19 mouse cellular contexts compared by ENCODE assay signal in the genomic region with DNA sequence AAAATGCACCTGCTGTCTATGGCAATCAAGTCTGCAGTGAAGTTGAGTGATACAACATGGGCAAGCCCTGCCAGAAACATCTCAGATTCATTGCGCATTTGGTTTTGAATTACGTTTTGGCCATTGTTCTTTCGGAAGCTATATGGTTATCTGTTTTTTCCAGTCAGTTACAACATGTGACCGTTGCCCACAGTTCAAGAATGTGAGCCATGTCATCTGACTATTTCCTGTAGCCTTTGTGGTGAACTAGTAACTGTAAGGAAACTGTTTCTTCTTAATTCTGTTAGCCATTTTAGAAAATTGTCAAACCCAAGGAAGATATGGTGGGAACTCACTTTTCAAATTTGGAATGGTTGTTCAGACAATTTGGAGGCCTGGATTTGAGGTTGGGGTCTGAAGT.
DNase-seq lines count a peak whose midpoint lies in the region; ATAC-seq lines count a peak whose summit lies in the region.
"Had no signal": no experiment of that assay in that cellular context is flagged by ENCODE, and none has a peak within 500 bp of the region (broad histone marks: within the 10 kb centered on the region; RNA-seq: fewer than 3 reads in every experiment).

No protein-coding gene starts in this region.

- H3K9ac ChIP-seq in embryonic facial prominence, embryonic 14.5 days (ENCODE audit: low read depth, low read length): no peak overlapping the region
- H3K9ac ChIP-seq in hindbrain, embryonic 14.5 days: no peak overlapping the region
- H3K9ac ChIP-seq: embryonic facial prominence, embryonic 13.5 days; forebrain, embryonic 13.5 days; forebrain, embryonic 15.5 days; forebrain, postnatal 0 days had no signal

- H3K4me1 ChIP-seq in embryonic facial prominence, embryonic 14.5 days (ENCODE audit: control insufficient read depth, insufficient read depth, low read length): no peaks in the 10 kb centered on the region
- H3K4me1 ChIP-seq in embryonic facial prominence, embryonic 10.5 days: no peaks in the 10 kb centered on the region
- H3K4me1 ChIP-seq in hindbrain, embryonic 14.5 days (replicated peaks; ENCODE audit: control insufficient read depth, insufficient read depth, low read length): no peaks in the 10 kb centered on the region
- H3K4me1 ChIP-seq: embryonic facial prominence, embryonic 13.5 days; forebrain, embryonic 13.5 days; forebrain, embryonic 15.5 days had no signal

- H3K27me3 ChIP-seq in embryonic facial prominence, embryonic 14.5 days (replicated peaks; ENCODE audit: control insufficient read depth, insufficient read depth, low read length): no peaks in the 10 kb centered on the region
- no peaks in the 10 kb centered on the region for H3K27me3 ChIP-seq in embryonic facial prominence, embryonic 10.5 days (replicated peaks; ENCODE audit: low read depth, poor library complexity, severe bottlenecking)
- H3K27me3 ChIP-seq in hindbrain, embryonic 14.5 days (ENCODE audit: control insufficient read depth, insufficient read depth, low read length): no peaks in the 10 kb centered on the region
- H3K27me3 ChIP-seq: embryonic facial prominence, embryonic 13.5 days; forebrain, embryonic 13.5 days; forebrain, embryonic 15.5 days had no signal

- 88% methylated on average over 4 of the region's 4 CpGs for WGBS in embryonic facial prominence, embryonic 14.5 days
- WGBS in embryonic facial prominence, embryonic 10.5 days: 89% methylated on average over 4 of the region's 4 CpGs
- WGBS in hindbrain, embryonic 14.5 days: 90% methylated on average over 4 of the region's 4 CpGs

- no peaks in the 10 kb centered on the region for H3K36me3 ChIP-seq in embryonic facial prominence, embryonic 14.5 days (ENCODE audit: control insufficient read depth, insufficient read depth, low read length)
- H3K36me3 ChIP-seq in embryonic facial prominence, embryonic 10.5 days (replicated peaks): no peaks in the 10 kb centered on the region
- no peaks in the 10 kb centered on the region for H3K36me3 ChIP-seq in hindbrain, embryonic 14.5 days (replicated peaks; ENCODE audit: control insufficient read depth, insufficient read depth)
- H3K36me3 ChIP-seq: embryonic facial prominence, embryonic 13.5 days; forebrain, embryonic 15.5 days had no signal

- no peak for ATAC-seq in embryonic facial prominence, embryonic 14.5 days (ENCODE audit: low read depth)
- ATAC-seq in hematopoietic stem cell, adult 5-6 weeks (replicated peaks in 1 of 2; ENCODE audit: insufficient read depth in 1 of 2, low FRiP score in 2 of 2, low TSS enrichment in 1 of 2, low read depth in 1 of 2, poor library complexity in 2 of 2, severe bottlenecking in 2 of 2): peak; percentile 76 to 87
- ATAC-seq in hindbrain, embryonic 14.5 days (ENCODE audit: low FRiP score): no peak
- ATAC-seq: forebrain, embryonic 13.5 days; forebrain, embryonic 15.5 days; forebrain, postnatal 0 days had no signal

- no peaks in the 10 kb centered on the region for H3K9me3 ChIP-seq in embryonic facial prominence, embryonic 14.5 days (ENCODE audit: control insufficient read depth, low read length)
- peaks cover 47% of the 10 kb centered on the region for H3K9me3 ChIP-seq in embryonic facial prominence, embryonic 10.5 days
- 0 out of 2 replicates have a peak, but pooled peaks cover 23% of the 10 kb centered on the region for H3K9me3 ChIP-seq in hindbrain, embryonic 14.5 days (ENCODE audit: control insufficient read depth, low read length)

- H3K27ac ChIP-seq in embryonic facial prominence, embryonic 14.5 days (replicated peaks; ENCODE audit: low read depth, low read length): no peak overlapping the region
- no peak overlapping the region for H3K27ac ChIP-seq in embryonic facial prominence, embryonic 10.5 days (replicated peaks)
- no peak overlapping the region for H3K27ac ChIP-seq in hindbrain, embryonic 14.5 days
- H3K27ac ChIP-seq: embryonic facial prominence, embryonic 13.5 days; forebrain, embryonic 13.5 days; forebrain, embryonic 15.5 days had no signal

- H3K4me2 ChIP-seq in embryonic facial prominence, embryonic 14.5 days (ENCODE audit: low read depth, low read length): no peak overlapping the region
- no peak overlapping the region for H3K4me2 ChIP-seq in hindbrain, embryonic 14.5 days (replicated peaks)
- H3K4me2 ChIP-seq: embryonic facial prominence, embryonic 13.5 days; forebrain, embryonic 13.5 days; forebrain, embryonic 15.5 days had no signal

- H3K4me3 ChIP-seq in embryonic facial prominence, embryonic 14.5 days (ENCODE audit: low read depth, low read length): no peak overlapping the region
- no peak overlapping the region for H3K4me3 ChIP-seq in embryonic facial prominence, embryonic 10.5 days
- H3K4me3 ChIP-seq in hindbrain, embryonic 14.5 days (replicated peaks; ENCODE audit: low read length): no peak overlapping the region
- H3K4me3 ChIP-seq: embryonic facial prominence, embryonic 13.5 days; forebrain, embryonic 13.5 days; forebrain, embryonic 15.5 days had no signal

- DNase-seq in embryonic facial prominence, embryonic 14.5 days (ENCODE audit: low spot score): peak; percentile 0
- no peak for DNase-seq in embryonic facial prominence, embryonic 10.5 days (ENCODE audit: low spot score)
- peak; percentile 44 for DNase-seq in 416B (ENCODE audit: low read depth)
- no peak for DNase-seq in hindbrain, embryonic 14.5 days (ENCODE audit: low spot score)
- DNase-seq in testis, postnatal 14 days (ENCODE audit: low spot score): no peak
- DNase-seq: adrenal gland, adult 2 months; adrenal gland, postnatal 10 days; adrenal gland, postnatal 25 days; cerebellum, adult 11-12 months; cerebellum, adult 2 months; cerebellum, adult 9-10 months; cerebellum, postnatal 10 days; cerebellum, postnatal 25 days; embryo, embryonic 11 days; forebrain, postnatal 0 days had no signal

Comparison
In these comparisons a context has a peak if more than half of its experiments do, and no peak if none do; other contexts are left out.
1. DNase-seq: peak in embryonic facial prominence, embryonic 14.5 days (single experiment) and 416B (single experiment); none in embryonic facial prominence, embryonic 10.5 days (single experiment), hindbrain, embryonic 14.5 days (single experiment) and testis, postnatal 14 days (single experiment).
2. ATAC-seq: peak in hematopoietic stem cell, adult 5-6 weeks (2 of 2); none in embryonic facial prominence, embryonic 14.5 days (single experiment) and hindbrain, embryonic 14.5 days (single experiment).